Mouse (Mus musculus): ENCODE measurements around the gene Myo1b.

Myo1b gene

DNA sequence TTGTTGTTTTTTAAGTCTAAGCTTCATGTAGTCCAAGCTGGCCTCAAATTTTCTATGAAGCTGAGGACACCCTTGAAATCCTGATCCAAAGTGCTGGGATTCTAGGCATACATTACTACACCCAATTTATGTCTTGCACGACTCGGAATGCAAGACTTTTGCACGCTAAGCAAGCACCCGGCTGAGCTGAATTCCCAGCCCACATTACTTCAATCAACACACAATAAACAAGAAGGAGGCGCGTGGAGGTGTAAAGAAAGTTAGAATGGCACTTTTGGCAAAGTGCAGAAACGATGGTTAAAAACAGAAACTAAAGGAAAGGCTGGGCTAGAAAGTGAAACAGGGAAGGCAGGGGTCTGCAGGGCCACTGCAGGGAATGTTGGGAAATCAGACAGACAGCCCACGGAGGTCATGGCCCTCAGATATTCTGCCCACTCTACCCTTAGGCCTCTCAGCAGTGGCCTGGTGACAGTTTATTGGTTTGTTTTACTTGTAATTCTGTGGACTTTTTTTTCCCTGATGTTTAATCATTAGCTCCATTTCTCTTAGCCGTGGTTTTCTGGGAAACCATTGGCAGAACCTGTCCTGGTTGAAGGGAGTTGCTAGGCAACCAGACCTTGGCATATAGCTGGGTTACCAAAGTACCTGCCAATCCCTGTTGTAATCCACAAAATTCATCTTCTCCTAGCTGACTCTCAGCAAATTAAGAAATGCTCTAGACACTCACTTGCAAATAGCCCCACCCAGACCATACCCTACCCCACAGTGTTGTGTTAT is 195.8 kb downstream of the Myo1b start:
- DNase-seq (ENCODE audit: low spot score) = no peak

DNA sequence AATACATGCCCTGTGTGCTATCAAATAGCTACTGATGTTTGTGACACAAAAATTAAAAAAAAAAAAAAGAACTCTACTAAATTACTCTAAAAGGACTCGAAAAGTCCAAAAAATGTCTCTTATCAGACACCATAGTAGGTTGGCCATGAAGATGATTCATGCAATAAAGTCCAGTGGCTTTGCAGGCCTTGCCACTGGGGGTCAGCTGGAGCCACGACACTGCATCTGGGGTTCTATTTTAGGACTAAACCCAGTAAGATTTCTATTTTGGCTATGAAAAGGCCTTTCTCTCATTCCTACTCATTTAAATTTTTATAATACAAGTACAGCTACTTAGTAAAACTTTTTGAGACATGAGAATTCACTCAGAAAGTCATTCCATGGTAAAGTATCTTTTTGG is 205.0 kb downstream of the Myo1b start:
- no peak for DNase-seq (ENCODE audit: low spot score)

DNA sequence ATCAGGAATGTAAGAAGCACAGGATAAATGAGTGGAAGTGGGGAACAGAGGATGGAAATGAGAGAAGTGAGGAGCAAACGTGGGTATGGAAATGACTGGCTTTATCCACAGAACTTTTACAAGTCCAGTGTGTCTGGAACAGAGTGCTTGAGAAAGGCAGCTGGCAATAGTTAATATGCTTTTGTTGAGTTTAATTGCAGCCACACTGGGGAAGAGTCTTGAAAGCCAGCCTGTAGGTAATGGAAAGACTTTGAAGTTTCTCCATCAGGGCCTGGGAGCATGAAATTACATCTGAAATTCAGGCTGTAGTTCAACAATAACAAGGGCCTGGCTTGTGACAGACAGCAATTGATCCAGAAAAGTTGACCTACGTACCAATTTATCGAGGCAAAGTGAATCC is 209.8 kb downstream of the Myo1b start:
- no peak for DNase-seq (ENCODE audit: low spot score)

DNA sequence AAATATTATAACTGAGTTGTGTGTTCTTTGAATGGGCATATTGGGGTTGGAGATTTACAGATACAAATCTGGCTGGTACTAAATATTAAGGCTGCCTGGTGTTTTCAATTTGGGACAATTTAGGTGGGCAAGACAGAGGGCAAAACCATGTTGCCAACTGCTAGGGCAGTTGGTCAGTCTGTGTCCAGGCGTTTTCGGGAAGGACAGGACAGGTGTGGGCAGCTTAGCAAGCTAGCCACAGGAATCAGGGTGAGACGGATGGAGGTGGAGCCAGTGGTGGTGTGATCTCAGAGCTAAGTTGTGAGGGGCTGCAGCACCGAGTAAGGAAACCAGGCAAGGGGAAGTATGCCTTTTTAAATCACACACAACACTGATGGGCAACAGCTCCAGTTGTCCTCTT is 211.3 kb downstream of the Myo1b start:
- DNase-seq (ENCODE audit: low spot score) = no peak

Measured in ovary, postnatal 14 days (tissue).